Mouse (Mus musculus): ENCODE results near the gene Nrl.
A peak's percentile ranks its signal among the peaks of the same experiment; 100 is the strongest.

Nrl gene

DNA sequence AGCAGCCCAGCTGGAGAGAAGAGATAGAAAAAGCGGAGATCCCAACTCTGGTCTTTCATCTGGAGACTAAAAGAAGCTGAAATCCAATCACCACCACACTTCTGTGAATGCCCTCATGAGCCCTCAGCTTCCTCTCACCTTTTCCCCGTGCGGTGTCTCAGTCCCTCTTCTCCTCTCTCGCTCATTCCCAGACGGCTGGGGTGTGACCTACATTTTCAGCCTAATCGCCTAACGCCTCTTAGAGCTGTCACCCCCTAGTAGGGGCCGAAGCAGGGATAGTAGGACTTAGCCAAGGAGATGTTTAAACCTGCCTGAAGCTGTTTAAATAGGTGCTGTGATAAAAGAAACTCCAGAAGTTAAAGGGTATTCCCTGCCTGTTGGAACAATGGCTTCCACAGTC is at the start of gene Nrl:
Nrl (minus strand) TSS at position 197 of the 400 bp plus-strand sequence.
- DNase-seq (ENCODE audit: low read depth) = no peak

DNA sequence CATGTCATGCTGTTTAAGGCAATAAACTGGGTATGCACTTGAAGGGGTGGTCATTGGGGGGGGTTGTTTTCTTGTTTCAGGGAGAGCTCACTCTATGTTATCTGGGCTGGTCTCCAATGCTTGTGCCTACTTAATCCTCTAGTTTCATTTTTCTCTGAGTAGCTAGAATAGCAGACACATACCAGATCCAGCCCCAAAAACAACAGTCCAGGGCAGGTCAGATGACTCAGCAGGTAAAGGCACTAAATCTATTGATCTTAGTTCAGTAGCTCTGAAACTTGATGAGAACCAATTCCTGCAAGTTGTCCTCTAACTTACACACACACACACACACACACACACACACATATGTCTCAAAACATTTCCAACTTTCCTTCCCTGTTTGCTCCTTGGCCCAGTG is 47.0 kb upstream of the Nrl start:
- no peak for DNase-seq (ENCODE audit: low read depth)

DNA sequence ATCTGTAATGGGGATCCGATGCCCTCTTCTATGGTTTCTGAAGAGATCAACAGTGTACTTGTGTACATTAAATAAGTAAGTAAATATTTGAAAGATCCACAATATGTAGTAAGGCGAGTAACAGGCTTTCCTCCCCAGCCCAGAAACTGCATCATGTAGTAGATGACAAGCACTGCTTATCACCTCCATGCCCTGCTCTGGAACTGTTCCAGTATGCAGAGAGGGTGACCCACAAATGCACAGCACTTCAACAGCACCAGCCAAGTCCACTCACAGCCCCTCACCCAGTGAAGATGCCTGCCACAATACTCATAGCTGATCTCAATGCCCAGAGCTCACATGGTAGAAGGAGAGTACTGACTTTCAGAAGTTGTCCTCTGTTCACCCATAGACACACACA is 45.8 kb upstream of the Nrl start:
- no peak for DNase-seq (ENCODE audit: low read depth)

DNA sequence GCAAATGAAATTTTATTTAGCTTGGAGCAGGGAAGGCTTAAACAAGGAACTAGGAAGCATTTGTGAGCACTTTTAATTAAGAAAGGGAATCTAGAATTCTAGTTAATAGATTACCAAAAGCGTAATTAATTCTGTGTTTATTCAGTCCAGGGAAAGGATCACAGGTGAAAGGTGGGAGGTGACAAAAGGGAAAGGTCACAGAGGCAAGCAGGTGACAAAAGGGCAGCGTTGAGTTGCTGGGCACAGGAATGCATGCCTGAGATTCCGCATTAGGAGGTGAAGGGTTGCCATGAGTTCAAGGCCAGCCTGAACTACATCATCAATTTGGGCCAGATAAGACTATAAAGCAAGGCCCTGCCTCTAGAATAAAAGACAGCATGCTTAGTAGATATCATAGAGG is 42.7 kb upstream of the Nrl start:
- no peak for DNase-seq (ENCODE audit: low read depth)

DNA sequence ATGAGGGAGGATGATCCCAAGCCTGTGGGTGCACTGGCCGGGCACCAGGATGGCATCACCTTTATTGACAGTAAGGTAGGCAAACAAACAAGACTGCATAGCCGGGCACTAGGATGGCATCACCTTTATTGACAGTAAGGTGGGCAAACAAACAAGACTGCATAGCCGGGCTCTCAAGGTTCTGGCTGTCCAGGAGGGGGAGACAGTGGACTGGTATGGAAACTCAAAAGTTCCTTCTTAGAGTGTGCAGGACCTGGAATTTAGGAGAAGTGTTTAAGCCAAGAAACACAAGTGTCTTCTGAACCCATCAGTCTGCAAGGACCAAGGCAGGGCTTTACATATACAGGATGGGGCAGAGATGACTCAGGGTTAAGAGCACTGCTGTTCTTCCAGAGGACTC is 41.0 kb upstream of the Nrl start:
- no peak for DNase-seq (ENCODE audit: low read depth)

DNA sequence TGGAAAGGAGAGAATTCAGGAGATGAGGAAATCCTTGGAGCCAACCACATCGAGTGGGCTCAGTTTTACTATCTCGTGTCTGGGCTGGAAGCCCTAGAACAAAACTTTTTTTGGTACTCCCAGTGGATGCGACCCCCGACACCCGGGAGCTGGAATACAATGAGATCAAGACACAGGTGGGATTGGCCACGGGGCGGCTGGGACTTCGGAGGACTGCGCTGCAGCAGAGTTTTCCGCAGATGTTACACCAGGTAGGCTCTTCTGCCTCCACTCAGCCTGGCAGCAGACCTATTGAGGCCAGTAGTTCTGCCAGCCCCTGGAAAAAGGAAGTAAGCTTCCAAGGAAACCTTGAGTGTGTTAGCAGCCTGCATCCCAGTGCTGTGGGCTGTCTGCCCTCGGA is 38.5 kb upstream of the Nrl start:
- DNase-seq (ENCODE audit: low read depth) = no peak

DNA sequence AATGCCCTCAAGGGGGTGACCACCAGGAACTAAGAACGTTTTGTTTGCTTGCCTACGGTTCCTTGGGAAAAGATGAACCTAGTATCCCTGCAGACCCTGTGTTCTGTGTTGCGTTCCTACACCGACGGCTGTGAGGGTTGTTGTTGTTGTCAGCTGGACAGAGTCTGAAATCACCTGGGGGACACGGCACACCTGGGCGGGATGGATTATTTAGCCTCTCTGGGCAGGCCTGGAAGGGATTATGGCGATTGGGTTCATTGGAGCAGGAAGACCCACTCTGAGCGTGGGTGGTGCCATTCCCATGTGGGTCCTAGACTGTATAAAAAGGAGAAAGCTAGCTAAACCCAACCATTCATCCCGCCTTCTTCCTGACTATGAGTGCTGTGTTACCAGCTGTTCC is 37.1 kb upstream of the Nrl start:
- DNase-seq (ENCODE audit: low read depth) = no peak

DNA sequence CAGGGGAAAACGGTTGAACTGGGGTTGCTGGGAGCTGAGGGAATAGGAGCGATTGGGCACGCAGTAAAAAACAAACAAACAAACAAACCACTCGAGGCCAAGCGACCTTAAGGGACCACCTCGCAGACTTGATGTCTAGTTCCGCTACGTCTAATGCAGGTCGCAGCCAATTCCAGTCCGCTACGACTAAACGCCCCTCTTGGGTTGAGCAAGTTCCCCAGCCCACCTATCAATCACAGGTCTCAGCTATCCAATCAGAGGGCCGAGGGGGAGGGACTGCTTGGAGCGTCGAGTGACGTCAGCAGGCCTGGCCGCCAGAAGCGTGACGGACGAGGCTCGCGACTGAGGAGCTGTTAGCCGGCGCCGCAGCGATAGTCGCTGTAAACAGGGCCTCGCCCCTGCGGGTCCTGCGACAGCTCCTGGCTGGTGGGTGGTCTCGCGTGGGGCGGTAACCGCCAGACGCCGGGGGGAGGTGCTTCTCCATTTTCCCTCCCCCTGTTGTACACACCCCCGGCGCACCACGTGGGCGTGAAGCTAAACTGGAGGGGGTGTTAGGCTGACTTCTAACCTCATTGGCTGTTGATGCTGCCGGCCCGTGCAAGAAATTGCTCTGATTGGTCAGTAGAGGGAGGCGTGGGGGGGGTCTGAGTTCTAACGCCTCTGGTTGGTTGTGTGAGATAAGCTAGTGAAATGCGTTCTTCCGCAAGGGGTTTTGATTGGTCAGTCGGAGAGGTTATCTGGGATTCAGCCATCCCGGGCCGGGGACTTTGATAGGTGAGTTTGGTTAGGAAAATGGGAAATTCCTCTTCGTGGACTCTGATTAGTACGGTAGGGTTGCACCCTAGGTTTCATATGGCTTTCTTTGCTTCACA is 35.7 kb upstream of the Nrl start, which contains the start of gene A730061H03Rik:
A730061H03Rik (minus strand) TSS at position 205 of the 872 bp plus-strand sequence.
- DNase-seq (ENCODE audit: low read depth) = peak; percentile 98

DNA sequence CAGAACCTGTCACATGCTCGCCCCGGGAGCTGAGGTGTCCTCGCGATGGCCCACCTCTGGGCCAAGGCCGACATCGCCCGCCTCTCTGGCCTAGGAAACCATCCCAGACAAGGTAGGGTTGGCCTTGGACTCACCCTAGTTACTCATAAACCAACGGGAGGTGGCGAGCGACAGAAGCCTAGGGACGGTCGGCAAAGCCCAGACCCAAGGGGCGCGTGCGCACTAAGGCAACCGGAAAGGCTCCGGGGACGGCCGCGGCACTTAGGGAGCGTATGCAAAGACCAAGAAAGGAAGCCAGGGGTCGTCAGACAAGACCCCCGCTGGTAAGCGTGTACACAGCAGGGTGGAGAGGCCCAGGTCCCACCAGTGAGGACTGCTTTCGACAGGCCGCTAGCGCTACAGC is 35.0 kb upstream of the Nrl start, which contains the start of gene Dcaf11:
Dcaf11 (plus strand) TSS at position 208 of the 403 bp plus-strand sequence.
- DNase-seq (ENCODE audit: low read depth) = peak; percentile 75

DNA sequence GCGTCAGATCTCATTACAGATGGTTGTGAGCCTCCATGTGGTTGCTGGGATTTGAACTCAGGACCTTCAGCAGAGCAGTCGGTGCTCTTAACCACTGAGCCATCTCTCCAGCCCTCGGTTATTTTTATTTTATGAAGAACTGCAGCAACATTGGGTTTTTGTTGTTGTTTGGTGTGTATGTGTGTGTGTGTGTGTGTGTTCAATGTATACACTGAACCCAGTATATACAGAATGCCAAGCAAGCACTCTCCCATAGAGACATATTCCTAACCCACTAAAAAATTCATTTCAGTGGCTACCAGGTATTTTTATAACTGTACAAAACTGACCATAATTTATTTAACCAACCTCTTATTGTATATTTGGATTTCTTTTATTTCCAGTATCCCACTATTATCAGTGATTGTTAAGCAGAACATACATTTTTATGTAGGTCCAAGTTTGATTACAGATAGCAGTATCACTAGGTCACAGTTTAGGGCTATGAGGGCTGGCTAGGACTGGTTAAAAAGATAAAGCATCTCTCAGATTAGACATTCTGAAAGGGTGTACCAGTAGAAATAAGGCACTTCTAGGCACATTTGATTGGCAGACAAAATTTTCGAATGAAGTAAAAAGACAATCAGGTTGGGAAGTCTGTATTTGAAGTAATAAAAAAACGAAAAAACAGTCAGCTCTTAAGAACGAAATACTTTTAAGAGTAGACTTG is 34.1 kb upstream of the Nrl start:
- DNase-seq (ENCODE audit: low read depth) = no peak

DNA sequence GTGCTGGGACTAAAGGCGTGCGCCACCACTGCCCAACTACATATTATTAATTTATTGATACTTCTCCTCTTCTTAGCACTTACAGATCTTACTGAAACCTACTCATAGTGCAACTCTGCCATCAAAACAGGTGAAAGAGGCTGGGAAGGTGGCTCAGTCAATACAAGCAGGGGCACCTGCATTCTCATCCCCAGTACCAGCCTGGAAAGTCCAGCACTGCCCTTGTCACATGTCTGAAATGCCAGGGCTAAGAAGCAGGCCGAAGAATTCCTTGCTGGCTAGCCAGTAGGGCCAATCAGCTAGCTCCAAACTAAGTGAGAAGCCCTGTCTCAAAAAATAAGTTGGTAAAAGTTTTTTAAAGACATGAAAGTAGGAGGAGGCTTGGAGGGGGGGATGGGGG is 32.8 kb upstream of the Nrl start:
- DNase-seq (ENCODE audit: low read depth) = no peak

DNA sequence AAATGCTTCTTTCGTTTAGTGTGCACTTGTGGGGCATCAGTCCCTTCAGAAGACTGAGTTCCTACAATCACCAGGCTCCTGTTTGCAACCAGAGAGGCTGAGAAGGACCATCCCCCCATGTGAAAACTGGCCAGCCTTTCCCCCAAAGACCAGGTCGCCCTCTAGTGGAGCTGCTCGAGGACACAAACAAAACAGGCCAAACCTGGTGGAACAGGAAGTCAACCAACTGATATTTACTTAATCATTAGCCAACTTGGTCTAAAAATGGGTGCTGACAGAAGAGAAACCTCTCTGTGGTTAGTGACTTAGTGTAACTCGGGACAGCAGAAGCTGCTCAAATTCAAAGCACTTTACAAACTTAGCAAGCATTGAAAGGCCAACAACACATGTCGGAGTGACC is 32.2 kb upstream of the Nrl start:
- DNase-seq (ENCODE audit: low read depth) = no peak

DNA sequence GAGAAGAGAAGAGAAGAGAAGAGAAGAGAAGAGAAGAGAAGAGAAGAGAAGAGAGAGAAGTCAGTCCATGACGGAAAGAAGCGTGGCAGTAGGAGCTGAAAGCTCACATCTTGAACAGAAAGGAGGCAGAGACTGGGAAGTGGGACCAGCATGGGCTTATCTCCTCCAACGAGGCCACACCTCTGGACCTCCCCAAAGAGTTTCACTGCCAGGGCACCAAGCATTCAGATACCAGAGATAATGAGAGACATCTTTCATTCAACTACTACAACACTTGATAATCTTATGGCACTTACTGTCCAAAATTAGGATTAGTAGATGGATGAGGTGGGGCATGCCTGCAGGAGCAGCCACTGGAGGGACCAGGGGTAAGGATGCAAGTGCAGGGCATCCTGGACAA is 31.0 kb upstream of the Nrl start:
- no peak for DNase-seq (ENCODE audit: low read depth)

DNA sequence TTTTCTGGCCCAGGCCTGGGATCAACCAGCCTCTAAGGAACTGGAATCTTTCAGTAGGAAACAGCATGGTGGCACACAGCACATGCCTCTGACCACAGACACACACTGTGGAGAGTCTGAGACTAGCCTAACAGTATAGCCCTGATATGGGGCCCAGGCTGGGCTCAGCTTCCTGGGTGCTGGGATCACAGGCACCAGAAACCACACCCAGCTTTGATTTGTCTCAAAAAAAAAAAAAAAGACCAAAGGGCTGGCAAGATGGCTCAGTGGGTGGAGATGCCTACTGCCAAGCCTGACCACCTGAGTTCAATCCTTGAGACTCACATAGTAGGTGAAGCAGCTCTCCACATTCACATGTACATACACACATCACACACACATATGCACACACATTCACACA is 29.9 kb upstream of the Nrl start:
- no peak for DNase-seq (ENCODE audit: low read depth)

DNA sequence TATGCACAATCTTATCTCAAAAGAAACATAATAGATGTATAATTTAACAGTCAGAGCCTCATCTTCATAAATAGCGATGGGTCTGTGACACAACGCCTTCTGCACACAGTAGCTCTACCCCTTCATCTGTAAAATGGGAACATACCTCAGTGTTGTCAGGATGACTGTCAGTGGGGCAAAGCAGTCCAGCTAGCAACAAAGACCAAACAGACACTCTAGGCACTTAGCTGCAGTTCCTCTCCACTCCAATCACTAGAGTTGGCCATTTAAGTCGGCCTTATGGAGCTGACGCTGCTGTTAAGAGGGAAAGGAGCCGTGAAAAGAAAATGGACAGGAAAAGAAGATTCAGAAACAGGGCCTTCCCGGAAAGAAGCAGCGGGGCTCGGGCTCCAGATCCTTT is 27.0 kb upstream of the Nrl start:
- DNase-seq (ENCODE audit: low read depth) = no peak

DNA sequence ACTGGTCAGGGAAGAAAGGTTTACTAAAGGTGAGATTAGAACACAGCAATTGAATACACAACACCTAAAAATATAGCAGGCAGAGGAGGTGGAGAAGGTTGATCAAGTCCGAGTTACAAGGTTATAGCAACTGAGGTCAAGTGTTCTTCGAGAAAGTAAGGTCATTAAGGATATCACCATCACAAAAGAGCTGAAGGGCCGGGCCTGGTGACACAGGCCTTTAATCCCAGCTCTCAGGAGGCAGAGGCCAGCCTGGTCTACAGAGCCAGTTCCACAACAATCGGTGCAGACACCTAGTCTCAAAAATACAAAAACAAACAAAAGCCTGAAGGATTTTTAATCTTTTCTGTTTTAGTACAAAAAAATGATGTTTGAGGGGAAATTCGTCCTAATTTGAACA is 26.6 kb upstream of the Nrl start:
- no peak for DNase-seq (ENCODE audit: low read depth)

DNA sequence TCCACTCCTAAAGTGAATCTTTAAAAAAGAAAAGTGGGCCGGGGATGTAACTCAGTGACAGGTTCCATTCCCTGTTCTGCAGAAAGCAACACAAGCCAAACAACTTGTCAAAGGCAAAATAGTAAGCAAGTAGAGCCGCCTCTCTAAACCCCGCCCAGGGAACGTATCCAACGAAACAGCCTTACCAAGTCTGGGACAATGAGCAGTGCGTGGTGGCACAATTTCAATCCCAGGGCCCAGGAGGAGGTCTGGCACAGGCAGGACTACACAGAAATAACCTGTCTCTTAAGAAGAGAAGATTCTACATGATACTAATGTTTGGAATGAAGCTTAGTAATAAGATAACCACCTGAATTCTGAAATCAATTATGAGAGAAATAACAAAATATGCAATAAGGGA is 25.4 kb upstream of the Nrl start:
- no peak for DNase-seq (ENCODE audit: low read depth)

DNA sequence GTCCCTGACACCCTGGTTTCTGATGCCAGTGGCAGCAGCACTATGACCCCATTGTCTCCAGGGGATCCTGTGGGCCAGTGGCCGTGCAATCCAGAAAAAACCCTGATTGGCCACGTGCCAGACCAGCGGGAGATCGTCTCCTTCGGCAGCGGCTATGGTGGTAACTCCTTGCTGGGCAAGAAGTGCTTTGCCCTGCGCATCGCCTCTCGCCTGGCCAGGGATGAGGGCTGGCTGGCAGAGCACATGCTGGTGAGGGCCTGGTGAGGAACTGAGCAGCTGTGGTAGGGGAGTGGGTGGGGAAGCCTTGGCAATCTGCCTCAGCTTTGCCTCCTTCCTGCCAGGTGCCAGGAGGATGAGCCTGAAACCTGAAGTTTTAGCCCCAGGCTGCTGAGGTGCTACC is 19.6 kb upstream of the Nrl start:
- DNase-seq (ENCODE audit: low read depth) = no peak

DNA sequence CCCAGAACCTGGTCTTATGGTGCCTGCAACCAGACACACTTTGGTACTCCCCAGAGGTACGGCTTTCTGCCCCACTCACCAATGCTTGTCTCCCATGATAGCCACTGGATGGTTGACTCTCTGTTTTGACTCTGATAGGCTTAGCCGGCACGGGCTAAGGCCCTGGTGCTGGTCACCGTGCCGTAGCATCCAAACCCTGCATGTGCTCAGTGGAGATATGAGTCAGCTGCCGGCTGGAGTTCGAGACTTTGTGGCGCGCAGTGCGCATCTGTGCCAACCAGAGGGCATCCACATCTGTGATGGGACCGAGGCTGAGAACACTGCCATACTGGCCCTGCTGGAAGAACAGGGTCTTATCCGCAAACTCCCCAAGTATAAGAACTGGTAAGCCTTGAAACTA is 17.5 kb upstream of the Nrl start:
- no peak for DNase-seq (ENCODE audit: low read depth)

DNA sequence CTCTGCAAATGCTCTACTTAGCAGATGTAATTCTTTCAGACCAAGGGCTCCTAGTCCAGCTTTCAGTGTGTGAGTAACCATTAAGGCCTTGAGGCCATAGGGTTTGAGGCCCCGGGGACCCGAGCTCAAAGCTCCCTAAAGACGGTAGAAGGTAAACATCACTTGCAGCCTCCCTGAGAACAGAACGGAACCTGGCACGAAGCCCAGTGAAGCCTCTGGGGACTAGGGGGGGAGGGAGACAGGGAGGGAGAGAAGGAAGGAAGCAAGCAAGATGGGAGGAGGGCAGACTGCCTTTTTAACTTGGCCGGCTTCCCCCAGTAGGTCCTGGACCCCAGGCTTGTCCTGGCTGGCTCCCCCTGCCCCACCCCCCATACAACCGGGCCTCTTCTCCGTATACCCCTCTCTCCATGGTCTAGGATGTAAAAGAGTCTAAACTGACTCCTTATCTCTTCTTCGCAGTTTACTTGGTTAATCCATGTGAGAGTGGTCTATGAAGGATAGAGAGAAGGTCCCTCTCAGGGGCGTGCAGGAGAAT is 16.1 kb upstream of the Nrl start:
- peak; percentile 53 for DNase-seq (ENCODE audit: low read depth)

DNA sequence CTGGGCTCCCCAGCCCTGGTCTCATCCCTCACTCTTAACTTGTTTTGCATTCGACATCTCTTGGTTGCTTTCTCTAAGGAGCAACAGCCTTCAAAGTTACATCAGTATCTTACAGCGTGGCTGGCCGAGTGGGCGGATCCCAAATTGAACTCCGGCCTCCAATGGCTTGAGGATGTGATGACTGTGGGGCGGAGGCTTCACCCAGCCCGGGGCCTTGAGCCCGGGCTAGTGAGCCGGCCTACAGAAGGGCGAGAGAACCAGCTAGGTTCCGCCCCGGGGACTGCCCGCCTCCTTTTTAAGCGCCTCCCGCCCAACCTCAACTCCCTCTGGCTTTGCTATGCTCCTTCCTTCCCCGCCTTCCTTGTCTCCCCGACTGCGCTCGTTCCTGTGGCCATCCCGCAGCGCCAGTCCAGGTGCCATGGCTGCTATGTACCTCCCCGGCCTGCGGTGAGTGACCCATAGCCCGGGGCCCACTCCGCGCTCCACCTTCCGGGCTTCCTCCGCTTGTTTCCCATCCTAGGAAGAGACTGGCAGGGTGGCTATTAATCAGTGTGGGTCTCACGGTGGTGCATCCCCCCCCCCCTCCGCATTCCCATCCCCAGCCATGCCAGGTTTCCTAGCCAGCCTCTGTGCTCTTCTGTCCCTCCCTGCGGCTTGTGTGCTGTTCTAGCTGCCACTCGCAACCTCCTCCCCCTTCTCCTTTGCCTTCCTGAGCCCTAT is 15.4 kb upstream of the Nrl start, which contains the start of gene Pck2:
Pck2 (plus strand) TSS at position 200 of the 720 bp plus-strand sequence.
- DNase-seq (ENCODE audit: low read depth) = peak; percentile 94

DNA sequence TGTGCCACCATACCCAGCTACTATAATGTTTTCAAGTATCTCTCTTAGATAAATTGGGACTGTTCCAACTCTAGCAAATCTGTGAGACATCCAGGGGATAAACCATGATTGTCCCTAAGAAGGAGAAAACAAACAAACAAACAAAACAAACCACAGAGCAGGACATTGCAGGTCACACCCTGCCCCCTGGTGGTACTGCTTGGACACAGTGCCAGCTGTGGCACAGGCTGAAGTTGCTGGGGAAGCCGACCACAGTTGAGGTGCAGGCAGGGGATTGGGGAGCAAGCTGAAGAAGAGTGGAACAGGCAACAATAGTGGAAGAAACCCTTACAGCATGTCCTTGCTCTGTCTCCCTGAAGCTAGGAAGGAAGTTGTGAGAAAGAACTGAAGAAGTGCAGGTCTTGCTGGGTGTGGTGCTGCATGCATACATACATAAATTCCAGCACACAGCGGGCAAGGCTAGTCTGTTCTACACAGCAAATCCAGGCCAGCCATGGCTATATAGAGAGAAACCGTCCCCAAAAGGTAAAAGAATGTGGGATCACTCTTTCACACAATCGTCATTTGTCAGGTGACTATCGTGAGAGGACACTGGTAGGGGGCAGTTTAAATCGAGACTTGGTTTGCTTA is 11.4 kb upstream of the Nrl start:
- DNase-seq (ENCODE audit: low read depth) = no peak

Measured in fibroblast of lung, adult 2 months (primary cell).